8 mouse cellular contexts compared by ENCODE assay signal in the genomic region with DNA sequence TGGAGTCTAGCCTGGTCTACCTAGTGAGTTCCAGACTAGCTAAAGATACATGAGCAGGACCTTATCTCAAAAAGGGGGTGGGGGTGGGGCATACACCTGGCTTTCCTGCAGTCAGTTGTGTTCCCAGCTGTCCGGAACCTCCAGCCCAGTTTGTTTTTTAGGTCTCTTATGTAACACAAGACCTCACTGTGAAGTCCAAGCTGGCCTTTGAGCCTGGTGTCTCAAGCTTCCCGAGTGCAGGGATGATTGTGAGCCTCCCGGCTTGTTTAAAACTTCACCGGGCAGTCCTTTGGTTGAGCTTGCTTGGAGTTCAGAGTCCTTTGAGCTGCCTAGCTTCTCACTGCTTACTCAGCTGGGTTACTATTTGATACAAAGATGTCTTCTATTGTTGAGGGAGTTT. TPM values are rescaled to one million over a fixed set of nuclear protein-coding genes. Genes with fewer than 3 reads are reported as not detected.
DNase-seq lines count a peak whose midpoint lies in the region; ATAC-seq and TF ChIP-seq lines count a peak whose summit lies in the region.

No protein-coding gene starts in this region.

- no peaks in the 10 kb centered on the region for H3K9me3 ChIP-seq in hindbrain, embryonic 10.5 days
- no peaks in the 10 kb centered on the region for H3K9me3 ChIP-seq in limb, embryonic 15.5 days
- no peaks in the 10 kb centered on the region for H3K9me3 ChIP-seq in stomach, postnatal 0 days (ENCODE audit: control insufficient read depth, low read length)

- WGBS in hindbrain, embryonic 10.5 days = 32% methylated on average over 4 of the region's 4 CpGs
- WGBS in limb, embryonic 15.5 days = 18% methylated on average over 4 of the region's 4 CpGs
- 3% methylated on average over 4 of the region's 4 CpGs for WGBS in stomach, postnatal 0 days

- H3K27me3 ChIP-seq in hindbrain, embryonic 10.5 days (ENCODE audit: insufficient read depth, poor library complexity, severe bottlenecking) = no peaks in the 10 kb centered on the region
- no peaks in the 10 kb centered on the region for H3K27me3 ChIP-seq in limb, embryonic 15.5 days
- H3K27me3 ChIP-seq in stomach, postnatal 0 days (ENCODE audit: control insufficient read depth, insufficient read depth, low read length) = no peaks in the 10 kb centered on the region

- peaks cover 64% of the 10 kb centered on the region for H3K36me3 ChIP-seq in hindbrain, embryonic 10.5 days
- H3K36me3 ChIP-seq in limb, embryonic 15.5 days = peaks cover 26% of the 10 kb centered on the region
- H3K36me3 ChIP-seq in stomach, postnatal 0 days (ENCODE audit: control insufficient read depth, insufficient read depth, low read length) = peaks cover 11% of the 10 kb centered on the region; the same call in 1 of the 2 replicates

- peaks cover 60% of the 10 kb centered on the region for H3K4me1 ChIP-seq in hindbrain, embryonic 10.5 days (replicated peaks)
- peaks cover 39% of the 10 kb centered on the region for H3K4me1 ChIP-seq in limb, embryonic 15.5 days
- H3K4me1 ChIP-seq in stomach, postnatal 0 days (replicated peaks; ENCODE audit: control insufficient read depth, insufficient read depth) = no peaks in the 10 kb centered on the region

- H3K4me2 ChIP-seq in limb, embryonic 15.5 days = peak overlapping the region; percentile 90
- peak overlapping the region; percentile 96 for H3K4me2 ChIP-seq in stomach, postnatal 0 days (replicated peaks; ENCODE audit: low read depth)

- intact Hi-C loops in left cerebral cortex, postnatal 36 days (cut with DNase I) = loop anchor here (10.0 kb wide), 1 partner anchor 481 kb away; a partner anchor contains a TSS

- no peak for ATAC-seq in CD4-positive, CD25-positive, alpha-beta regulatory T cell, adult 4 months
- ATAC-seq in limb, embryonic 15.5 days (ENCODE audit: insufficient number of reproducible peaks, low FRiP score, low TSS enrichment, low read depth) = no peak
- ATAC-seq in stomach, postnatal 0 days (ENCODE audit: low FRiP score, low TSS enrichment) = no peak

- peak overlapping the region; percentile 35 for H3K9ac ChIP-seq in limb, embryonic 15.5 days
- peak overlapping the region; percentile 99 for H3K9ac ChIP-seq in stomach, postnatal 0 days (ENCODE audit: low read length)

- TF ChIP-seq CTCF in stomach, postnatal 0 days (IDR thresholded peaks at IDR 0.05; ENCODE audit: low read depth) = no peak

- no peak overlapping the region for H3K27ac ChIP-seq in hindbrain, embryonic 10.5 days
- H3K27ac ChIP-seq in limb, embryonic 15.5 days = no peak overlapping the region
- H3K27ac ChIP-seq in stomach, postnatal 0 days (replicated peaks) = peak overlapping the region; percentile 70

- DNase-seq in CD4-positive, CD25-positive, alpha-beta regulatory T cell, adult 2 months (ENCODE audit: low read depth, low spot score) = peak; percentile 23
- DNase-seq in Muller cell, postnatal 12 days (ENCODE audit: inconsistent ontology term) = peak; percentile 54
- DNase-seq in hindbrain, embryonic 10.5 days (ENCODE audit: low spot score) = no peak
- peak; percentile 33 for DNase-seq in stomach, postnatal 0 days (ENCODE audit: low spot score)
- no peak for DNase-seq in left cerebral cortex, postnatal 36 days (ENCODE audit: low spot score in 2 of 2)
- DNase-seq in layer of hippocampus, postnatal 25 days (ENCODE audit: extremely low spot score in 1 of 2, low spot score in 1 of 2) = no peak

- TF ChIP-seq EP300 in stomach, postnatal 0 days (optimal IDR thresholded peaks at IDR 0.05) = no peak

- H3K4me3 ChIP-seq in hindbrain, embryonic 10.5 days = peak overlapping the region; percentile 94
- H3K4me3 ChIP-seq in limb, embryonic 15.5 days = peak overlapping the region; percentile 94
- peak overlapping the region; percentile 99 for H3K4me3 ChIP-seq in stomach, postnatal 0 days (ENCODE audit: low read depth, low read length)

RNA-seq across cellular contexts. Expression of a gene that starts 3.1 kb away (rescaled TPM):
- 10 to 100 TPM; 20.6 to 21.8 TPM for polyA plus RNA-seq in CD4-positive, CD25-positive, alpha-beta regulatory T cell, adult 4 months (2017; shearing (Covaris generic))
- 46.2 and 54.6 TPM in 2 replicates for polyA plus RNA-seq in hindbrain, embryonic 10.5 days (2016; fragmentation: Nextera tagmentation; extraction: Ambion mirVana)
- 34.5 and 36.6 TPM in 2 replicates for polyA plus RNA-seq in limb, embryonic 15.5 days (2015; fragmentation: Nextera tagmentation; extraction: Ambion mirVana)
- 20.7 and 22.3 TPM in 2 replicates for polyA plus RNA-seq in stomach, postnatal 0 days (2015; fragmentation: Nextera tagmentation; extraction: Ambion mirVana)
- total RNA-seq in left cerebral cortex, postnatal 36 days (2021) = 10 to 100 TPM; 41.7 to 42.4 TPM
- total RNA-seq in layer of hippocampus, postnatal 25 days (2021) = 10 to 100 TPM; 40.9 to 43.0 TPM

RNA-seq across cellular contexts. Expression of a gene that starts 29.9 kb away (rescaled TPM):
- not detected for polyA plus RNA-seq in CD4-positive, CD25-positive, alpha-beta regulatory T cell, adult 4 months (2017; shearing (Covaris generic))
- 8.8 and 17.4 TPM in 2 replicates for polyA plus RNA-seq in hindbrain, embryonic 10.5 days (2016; fragmentation: Nextera tagmentation; extraction: Ambion mirVana)
- polyA plus RNA-seq in limb, embryonic 15.5 days (2015; fragmentation: Nextera tagmentation; extraction: Ambion mirVana) = 3.9 and 4.6 TPM in 2 replicates
- 11.1 and 12.1 TPM in 2 replicates for polyA plus RNA-seq in stomach, postnatal 0 days (2015; fragmentation: Nextera tagmentation; extraction: Ambion mirVana)
- 10 to 100 TPM; 66.5 to 87.4 TPM for total RNA-seq in left cerebral cortex, postnatal 36 days (2021)
- 10 to 100 TPM; 34.4 to 52.1 TPM for total RNA-seq in layer of hippocampus, postnatal 25 days (2021)

Comparison
In these comparisons a context has a peak if more than half of its experiments do, and no peak if none do; other contexts are left out.
1. DNase-seq: peak in CD4-positive, CD25-positive, alpha-beta regulatory T cell, adult 2 months (single experiment), Muller cell, postnatal 12 days (single experiment) and stomach, postnatal 0 days (single experiment); none in hindbrain, embryonic 10.5 days (single experiment), left cerebral cortex, postnatal 36 days (0 of 2) and layer of hippocampus, postnatal 25 days (0 of 2).
2. Peak in every context shown above with its lines, with median percentiles within 50 percentile points of each other: H3K4me3 ChIP-seq.